Mouse (Mus musculus): ENCODE data around the gene Olfr1128.
"Not testable (repeated sequence)": the region's sequence is repeated elsewhere in the genome, so short reads cannot be mapped to it uniquely, and the experiment has no call there.

Gene Olfr1128

DNA sequence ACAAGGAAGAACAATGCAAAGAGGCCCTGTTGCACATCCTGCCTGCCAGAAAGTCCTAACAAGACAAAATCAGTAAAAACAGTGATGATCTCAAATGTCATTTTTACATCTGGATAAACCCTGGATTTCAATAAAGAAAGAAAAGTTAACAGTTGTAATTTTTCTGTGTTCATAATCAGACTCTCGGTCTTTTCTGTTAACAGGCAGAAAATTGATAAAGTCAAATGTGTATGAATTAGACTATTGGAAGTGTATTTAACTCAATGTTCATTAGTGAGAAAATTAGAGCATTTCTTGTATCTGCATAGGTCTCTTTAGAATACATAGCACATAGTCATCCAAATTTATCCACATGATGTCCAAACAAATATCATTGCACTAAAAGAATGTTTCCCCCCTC is at the start of gene Olfr1128:
Gene Olfr1128 (minus strand): TSS at position 101 of the 400 bp plus-strand sequence.
- no peak for DNase-seq (ENCODE audit: low read depth, low spot score)

DNA sequence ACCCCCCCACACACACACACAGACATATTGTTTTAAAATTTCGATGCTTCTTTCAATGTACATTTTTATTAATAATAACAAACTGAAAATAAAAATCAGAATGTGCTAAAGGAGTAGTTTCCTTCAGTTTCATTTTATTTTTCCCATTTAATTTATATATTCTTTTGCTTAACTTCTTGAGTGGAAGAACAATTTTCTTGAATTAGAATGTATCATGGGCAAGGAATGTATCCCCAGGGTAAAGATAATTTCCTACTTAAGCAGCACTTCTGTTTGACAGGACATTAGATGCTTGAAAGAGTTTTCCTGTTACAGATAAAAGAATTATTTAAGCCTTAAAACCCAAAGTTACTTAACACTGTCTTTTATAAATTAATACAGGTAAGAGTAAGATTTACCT is 28.3 kb upstream of the Olfr1128 start, which contains the start of gene Olfr1129:
Gene Olfr1129 (plus strand): TSS at position 301 of the 400 bp plus-strand sequence.
- not testable (repeated sequence) for DNase-seq (ENCODE audit: low read depth, low spot score)

DNA sequence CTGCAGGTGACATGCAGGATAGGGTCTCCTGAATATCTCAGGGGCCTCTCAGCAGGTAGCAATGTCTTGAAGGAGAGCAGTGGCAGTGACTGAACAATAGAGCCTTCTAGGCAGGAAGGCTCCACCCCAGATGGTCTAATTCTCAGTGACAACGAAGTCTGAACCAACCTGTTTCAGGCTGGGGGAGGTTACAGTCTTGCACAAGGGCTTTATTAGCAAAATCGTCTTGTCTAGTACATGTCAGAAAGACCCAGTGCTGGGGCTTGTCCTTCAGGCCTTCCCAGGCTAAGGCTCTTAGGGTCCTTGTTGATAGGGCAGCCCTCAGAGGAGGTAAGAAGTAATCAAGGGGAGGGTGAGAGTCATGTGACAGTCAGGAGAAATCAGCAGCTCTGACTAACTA is 10.5 kb downstream of the Olfr1128 start:
- no peak for DNase-seq (ENCODE audit: low read depth, low spot score)

DNA sequence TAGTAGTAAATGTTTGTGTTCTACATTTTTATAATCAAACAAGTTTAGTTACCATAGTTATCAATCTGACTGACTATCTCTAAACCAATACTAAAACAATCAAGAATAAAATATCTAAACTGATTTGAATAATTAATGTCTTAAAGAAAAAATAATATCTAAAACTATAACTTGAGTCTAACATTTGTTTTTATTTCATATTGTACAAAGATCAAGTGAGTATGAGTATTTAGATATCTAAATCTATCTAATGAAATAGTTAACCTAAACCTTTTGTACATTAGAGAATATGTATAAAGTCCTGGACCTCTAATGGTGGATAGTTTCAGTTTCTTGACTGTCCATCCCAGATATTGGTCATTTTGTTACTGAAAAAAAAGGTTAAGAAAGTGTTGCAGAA is 13.8 kb downstream of the Olfr1128 start, which contains the start of gene Olfr153:
Gene Olfr153 (plus strand): TSS at position 301 of the 400 bp plus-strand sequence.
- no peak for DNase-seq (ENCODE audit: low read depth, low spot score)

DNA sequence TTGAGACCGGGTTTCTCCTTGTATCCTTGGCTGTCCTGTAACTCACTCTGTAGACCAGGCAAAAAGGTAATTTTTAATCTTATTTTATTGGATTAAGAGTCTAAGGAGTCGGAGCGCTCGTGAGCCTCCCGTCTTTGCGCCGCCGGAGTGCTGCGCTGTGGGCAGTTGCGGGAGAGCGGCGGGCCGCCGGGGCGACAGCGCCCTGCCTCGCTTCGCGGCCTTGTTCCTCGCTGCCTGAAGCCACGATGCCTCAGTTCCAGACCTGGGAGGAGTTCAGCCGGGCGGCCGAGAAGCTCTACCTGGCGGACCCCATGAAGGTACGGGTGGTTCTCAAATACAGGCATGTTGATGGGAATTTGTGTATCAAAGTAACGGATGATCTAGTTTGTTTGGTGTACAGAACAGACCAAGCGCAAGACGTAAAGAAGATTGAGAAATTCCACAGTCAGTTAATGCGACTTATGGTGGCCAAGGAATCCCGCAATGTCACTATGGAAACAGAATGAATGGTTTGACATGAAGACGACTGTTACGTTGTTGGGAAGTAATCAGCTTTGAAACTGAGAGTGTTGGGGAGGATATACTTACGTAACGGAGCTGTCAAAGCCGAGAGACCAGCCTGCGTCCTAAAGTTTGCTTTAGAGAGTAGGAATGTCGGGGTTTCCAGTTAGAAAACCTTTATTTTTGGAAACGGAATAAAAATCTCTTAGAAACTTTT is 19.3 kb downstream of the Olfr1128 start:
- DNase-seq (ENCODE audit: low read depth, low spot score) = not testable (repeated sequence)

DNA sequence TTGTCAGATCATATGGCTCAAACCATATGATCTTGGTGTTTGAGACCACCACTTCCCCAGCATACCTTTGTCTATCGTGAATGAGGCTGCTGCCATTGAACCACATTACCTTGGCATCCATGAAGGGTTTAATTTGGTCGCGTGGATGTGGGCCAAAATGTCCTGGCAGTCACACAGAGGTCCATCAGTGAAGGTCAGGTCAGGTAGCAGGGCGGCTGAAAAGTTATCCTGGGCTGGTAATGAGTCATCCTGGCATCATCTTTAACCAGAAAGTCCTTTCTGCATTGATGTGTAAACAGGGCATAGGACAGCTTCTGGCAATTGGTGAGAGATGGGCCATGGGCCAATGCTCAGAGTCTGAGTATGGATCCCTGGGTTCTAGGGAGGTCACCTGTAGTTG is 24.7 kb downstream of the Olfr1128 start:
- DNase-seq (ENCODE audit: low read depth, low spot score) = no peak

DNA sequence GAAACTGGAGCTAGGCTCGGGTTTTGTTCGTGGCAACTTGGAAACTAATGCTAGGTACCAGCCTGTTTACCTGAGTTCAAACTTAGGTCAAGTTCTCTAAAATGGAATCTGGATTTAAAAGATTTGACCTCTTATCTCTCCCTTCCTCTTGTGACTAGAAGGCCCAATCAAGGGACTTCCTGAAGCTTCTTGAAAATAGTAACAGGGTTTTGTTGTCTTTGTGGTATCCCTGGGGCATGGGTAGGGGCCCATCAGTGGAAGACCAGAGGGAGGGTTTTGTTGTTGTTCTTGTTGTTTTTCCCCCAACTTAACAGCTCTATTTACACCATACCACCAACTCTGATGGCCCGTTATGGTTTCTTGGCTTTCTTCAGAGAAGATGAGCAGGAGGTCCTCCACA is 28.8 kb downstream of the Olfr1128 start:
- DNase-seq (ENCODE audit: low read depth, low spot score) = no peak

DNA sequence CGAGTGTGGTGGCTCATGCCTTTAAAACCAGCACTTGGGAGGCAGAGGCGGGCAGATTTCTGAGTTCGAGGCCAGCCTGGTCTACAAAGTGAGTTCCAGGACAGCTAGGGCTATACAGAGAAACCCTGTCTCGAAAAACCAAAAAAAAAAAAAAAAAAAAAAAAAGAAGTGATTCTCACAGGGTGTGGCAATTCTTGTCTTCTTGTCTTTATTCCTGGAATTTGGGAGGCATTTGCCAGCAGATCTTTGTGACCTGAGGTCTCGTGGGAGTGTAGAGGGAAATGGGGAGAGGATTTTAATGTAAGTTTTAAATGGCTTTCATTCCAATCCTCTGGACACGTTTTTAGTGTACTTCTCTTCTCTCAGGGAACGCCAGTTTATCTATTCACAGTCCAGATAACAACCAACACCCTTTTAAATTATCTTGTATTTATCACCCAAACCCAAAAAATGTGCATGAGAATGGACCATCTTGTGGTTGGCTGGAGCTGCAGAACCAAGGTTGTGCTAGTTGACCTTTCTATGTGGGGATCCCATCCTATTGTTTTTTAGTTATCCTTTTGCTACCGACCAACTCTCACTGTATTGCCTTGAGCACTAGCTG is 29.8 kb downstream of the Olfr1128 start:
- DNase-seq (ENCODE audit: low read depth, low spot score) = no peak

DNA sequence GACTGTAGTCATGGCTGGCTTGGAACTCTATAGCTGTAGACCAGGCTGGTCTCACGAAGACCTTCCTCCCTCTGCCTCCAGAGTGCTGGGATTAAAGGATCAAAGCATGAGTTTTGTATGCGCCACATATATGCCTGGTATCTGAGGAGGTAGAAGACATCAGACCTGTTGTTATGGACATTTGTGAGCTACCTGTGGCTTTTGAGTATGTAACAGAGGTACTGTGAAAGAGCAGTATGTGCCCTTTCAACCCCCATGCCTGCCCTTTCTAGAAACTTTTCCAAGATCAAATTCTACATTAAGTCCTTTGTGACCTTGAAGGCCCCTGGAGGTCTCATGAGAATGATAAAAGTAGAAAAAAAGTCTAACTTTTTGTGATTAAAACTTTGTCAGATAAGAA is 30.3 kb downstream of the Olfr1128 start:
- DNase-seq (ENCODE audit: low read depth, low spot score) = no peak

DNA sequence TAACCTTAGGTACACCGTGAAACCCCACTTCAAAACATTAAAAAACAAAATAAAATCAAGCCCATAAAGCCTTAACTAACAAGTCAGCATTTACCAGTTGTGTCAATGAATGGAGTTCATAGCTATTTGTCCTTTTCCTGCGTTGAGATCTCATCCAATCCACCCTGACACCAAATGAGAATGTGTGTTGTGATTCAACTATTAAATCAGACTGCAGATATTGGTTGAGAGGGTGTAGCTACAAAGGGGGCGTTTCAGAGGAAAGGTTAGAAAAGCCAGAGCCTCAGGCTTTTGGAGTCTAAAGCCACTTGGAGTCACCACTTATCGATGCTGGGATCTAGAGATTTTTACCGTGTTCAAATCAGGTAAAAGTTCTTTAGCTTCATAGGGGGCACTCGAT is 39.1 kb downstream of the Olfr1128 start, which contains the start of gene Pramel6:
Gene Pramel6 (plus strand): TSS at position 301 of the 400 bp plus-strand sequence.
- no peak for DNase-seq (ENCODE audit: low read depth, low spot score)

DNA sequence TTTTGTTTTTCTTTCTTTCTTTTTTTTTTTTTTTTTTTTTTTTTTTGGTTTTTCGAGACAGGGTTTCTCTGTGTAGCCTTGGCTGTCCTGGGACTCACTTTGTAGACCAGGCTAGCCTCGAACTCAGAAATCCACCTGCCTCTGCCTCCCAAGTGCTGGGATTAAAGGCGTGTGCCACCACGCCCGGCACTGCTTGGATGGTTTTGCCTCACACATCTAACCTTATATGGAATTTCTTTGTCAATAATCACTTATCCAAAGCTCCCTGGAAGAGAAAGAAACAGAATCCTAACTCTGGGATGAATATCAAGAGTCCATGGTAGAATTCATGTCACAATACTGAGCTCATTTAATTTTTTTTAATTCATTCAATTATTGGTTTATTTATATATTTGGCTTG is 48.3 kb downstream of the Olfr1128 start, which contains the start of gene Pramel7:
Gene Pramel7 (minus strand): TSS at position 101 of the 400 bp plus-strand sequence.
- DNase-seq (ENCODE audit: low read depth, low spot score) = not testable (repeated sequence)
